Mouse (Mus musculus): Measurements from ENCODE around the gene Gm29735. TPM values are rescaled to one million over a fixed set of nuclear protein-coding genes. Genes with fewer than 3 reads are reported as not detected.
"Not testable (repeated sequence)": the region's sequence is repeated elsewhere in the genome, so short reads cannot be mapped to it uniquely, and the experiment has no call there.

Gene Gm29735
- not detected for total RNA-seq (2021)
- long read RNA-seq, experiment 1: 0 reads
- long read RNA-seq, experiment 2: 0 reads

DNA sequence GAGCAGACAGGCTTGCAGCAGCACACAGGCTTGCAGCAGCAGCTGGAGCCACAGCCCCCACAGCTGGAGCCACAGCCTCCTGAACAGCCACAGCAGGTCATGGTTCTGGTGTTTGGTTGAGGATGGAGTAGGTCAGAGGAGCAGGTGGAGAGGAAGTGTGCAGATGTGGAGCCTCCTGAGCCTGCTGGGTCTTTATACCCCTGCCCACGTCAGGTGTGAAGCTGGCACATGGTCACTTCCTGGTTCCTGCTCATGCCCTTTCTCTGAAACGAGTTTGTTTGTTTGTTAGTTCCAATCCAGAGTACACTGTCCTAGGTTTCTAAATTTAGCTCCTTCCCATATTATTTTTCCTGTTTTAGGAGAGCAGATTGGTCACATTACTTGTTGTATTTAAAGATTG is at the start of gene Gm29735:
Gene Gm29735, minus strand, starts transcription at position 101 of the 400 bp plus-strand sequence.
- intact Hi-C loops (cut with DNase I); DNase-seq: not testable (repeated sequence)

DNA sequence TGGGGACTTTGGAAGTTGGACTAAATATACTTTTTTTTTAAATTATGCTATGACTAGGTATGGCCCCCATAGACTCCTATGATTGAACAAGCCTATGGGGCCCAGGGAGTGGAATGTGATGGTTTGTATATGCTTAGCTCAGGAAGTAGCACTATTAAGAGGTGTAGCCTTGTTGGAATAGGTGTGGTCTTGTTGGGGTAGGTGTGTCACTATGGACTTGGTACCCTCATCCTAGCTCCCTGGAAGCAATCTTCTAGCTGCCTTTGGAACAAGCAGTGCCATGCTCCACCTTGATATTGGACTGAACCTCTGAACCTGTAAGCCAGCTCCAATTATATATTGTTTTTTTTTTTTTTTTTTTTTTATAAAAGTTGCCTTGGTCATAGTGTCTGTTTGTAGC is 48.6 kb upstream of the Gm29735 start:
- intact Hi-C loops (cut with DNase I): no loop called here
- no peak for DNase-seq

DNA sequence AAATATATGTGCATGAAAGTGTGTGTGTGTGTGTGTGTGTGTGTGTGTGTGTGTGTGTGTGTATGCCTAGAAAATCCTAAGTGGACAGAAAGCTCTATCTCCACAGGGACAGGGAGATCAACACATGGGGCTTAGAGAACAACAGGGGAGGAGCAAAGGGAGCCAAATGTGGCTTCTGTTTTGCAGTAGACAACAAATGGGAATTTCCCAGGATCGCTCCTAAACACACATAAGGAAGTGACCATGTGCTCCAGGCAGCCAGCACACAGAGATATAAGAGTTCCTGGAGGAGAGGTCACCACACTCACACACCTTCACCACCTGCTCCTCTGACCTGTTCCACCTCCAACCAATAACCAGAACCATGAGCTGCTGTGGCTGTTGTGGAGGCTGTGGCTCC is 44.2 kb upstream of the Gm29735 start, which contains the start of gene Krtap5-3:
Gene Krtap5-3, plus strand, starts transcription at position 301 of the 400 bp plus-strand sequence.
- DNase-seq: no peak
- intact Hi-C loops (cut with DNase I): no loop called here

DNA sequence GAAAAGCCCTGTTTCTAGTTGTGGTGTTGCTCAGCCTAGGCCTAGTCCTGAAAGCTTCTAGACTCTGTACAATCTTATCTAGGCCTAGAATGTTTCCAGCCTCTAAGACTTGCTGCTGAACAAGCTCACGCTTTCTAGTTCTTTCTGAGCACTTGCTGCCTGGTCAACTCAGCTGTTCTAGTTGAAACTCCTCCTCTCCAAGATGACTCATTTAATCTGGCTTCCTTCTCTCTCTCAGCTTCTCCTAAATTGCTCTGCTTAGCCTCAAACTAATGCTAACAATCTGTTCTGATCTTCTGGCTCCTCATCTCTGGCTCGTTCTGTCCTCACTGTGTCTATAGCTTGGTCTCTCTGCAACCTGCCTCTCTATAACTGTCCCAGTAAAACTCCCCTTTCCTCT is 41.8 kb upstream of the Gm29735 start:
- intact Hi-C loops (cut with DNase I): no loop called here
- no peak for DNase-seq

DNA sequence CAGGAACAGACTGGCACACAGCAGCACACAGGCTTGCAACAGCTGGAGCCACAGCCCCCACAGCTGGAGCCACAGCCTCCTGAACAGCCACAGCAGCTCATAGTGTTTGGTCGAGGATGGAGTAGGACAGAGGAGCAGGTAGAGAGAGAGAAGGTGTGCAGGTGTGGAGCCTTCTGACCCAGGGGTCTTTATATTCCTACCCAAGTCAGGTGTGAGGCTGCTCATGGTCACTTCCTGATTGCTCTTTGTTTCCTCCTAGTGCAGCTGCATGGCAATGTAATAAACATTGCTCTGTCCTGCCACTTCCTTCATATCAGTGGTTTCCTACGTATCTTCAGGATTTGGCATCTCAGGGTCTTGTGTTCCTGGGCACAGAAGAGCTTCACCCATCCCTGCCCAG is 33.4 kb upstream of the Gm29735 start, which contains the start of gene Gm10153:
Gene Gm10153, minus strand, starts transcription at position 101 of the 400 bp plus-strand sequence.
- no peak for DNase-seq
- intact Hi-C loops (cut with DNase I): no loop called here

DNA sequence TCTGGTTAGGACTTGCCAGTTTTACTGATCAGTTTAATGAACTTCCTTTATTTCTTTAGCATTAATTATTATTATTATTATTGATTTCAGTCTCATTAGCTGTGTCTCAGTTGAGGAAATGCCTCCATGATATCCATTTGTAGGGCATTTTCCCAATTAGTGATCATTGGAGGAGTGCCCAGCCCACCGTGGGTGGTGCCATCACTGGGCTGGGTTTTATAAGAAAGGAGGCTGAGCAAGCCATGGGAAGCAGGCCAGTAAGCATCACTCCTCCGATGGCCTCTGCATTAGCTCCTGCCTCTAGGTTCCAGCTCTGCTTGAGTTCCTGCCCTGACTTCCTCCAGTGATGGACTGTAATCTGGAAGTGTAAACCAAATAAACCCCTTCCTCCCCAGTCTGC is 31.2 kb upstream of the Gm29735 start:
- DNase-seq: no peak
- intact Hi-C loops (cut with DNase I): no loop called here

DNA sequence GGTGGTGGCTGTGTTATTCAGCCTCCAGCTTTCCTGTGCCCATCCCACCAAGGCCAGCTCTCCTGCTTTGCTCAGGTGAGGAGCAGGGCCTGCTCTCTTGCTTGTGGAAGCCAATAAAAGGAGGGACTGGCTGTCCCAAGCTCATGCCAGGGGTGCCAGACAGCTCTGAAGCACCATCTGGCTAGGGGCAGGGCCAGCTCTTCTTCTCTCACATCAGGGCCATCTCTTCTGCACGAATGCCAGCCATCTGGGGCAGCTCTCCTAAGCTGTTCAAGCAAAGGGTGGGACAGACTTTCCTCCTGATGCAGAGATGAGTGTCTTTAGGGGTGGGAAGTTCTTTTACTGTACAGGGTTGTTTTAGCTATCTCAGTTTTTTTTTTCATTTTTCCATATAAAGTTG is 24.1 kb upstream of the Gm29735 start:
- DNase-seq: no peak
- intact Hi-C loops (cut with DNase I): no loop called here

DNA sequence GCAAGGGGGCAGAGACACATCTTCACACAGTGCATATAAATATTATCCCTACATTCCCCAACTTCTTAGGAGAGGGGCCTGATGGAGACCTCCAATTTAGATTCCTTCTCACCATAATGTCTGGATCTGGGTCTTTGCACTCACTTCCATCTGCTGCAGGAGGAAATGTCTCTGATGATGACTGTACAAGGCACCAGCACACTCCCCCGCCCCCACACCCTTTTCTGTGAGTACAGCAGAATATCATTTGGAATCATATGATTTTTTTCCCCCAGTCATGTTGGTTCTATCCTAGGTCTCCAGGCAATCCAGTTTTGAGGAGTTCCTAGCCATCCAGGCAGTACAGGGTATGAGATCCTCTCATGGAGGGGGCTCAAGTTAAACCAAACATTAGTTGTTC is 21.8 kb upstream of the Gm29735 start:
- no peak for DNase-seq
- intact Hi-C loops (cut with DNase I): no loop called here

DNA sequence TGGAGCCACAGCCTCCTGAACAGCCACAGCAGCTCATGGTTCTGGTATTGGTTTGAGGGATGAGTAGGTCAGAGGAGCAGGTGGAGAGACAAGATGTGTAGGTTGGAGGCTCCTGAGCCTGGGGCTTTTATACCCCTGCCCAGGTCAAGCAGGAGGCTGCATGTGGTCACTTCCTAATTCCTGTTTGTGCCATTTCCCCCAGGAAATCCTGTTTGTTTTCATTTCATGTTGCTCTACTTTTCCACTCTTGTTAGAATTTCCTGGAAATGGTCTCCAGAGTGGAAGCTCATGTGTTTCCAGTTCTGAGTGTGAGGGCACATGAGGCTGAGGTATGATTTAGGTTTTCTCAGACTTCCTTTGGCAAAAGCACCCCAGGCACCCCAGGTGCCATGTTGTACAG is 19.0 kb upstream of the Gm29735 start, which contains the start of gene Krtap5-2:
Gene Krtap5-2, minus strand, starts transcription at position 101 of the 400 bp plus-strand sequence.
- intact Hi-C loops (cut with DNase I); DNase-seq: not testable (repeated sequence)

DNA sequence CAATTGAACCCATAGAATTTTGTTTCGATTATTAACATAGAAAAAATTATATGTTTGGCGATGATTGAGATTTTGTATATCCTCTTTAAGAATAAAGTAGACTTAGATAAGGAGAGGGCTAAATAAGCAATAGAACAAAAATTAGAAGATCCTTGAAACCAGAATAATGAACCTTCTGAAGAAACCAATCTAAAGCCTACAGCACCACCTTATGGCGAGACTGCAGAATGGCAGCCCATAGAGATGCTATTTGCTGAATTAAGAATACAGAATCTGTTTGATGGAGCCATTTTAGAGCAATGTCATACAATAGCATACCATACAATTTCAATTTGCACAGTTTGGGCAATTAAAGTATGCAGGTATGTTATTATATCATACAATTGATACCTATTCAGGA is 12.9 kb upstream of the Gm29735 start:
- DNase-seq: no peak
- intact Hi-C loops (cut with DNase I): no loop called here

DNA sequence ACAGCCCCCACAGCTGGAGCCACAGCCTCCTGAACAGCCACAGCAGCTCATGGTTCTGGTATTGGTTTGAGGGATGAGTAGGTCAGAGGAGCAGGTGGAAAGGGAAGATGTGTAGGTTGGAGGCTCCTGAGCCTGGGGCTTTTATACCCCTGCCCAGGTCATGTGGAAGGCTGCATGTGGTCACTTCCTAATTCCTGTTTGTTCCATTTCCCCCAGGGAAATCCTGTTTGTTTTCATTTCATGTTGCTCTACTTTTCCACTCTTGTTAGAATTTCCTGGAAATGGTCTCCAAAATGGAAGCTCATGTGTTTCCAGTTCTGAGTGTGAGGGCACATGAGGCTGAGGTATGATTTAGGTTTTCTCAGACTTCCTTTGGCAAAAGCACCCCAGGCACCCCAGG is 8.7 kb upstream of the Gm29735 start, which contains the start of gene Gm4553:
Gene Gm4553, minus strand, starts transcription at position 101 of the 400 bp plus-strand sequence.
- DNase-seq; intact Hi-C loops (cut with DNase I): not testable (repeated sequence)

DNA sequence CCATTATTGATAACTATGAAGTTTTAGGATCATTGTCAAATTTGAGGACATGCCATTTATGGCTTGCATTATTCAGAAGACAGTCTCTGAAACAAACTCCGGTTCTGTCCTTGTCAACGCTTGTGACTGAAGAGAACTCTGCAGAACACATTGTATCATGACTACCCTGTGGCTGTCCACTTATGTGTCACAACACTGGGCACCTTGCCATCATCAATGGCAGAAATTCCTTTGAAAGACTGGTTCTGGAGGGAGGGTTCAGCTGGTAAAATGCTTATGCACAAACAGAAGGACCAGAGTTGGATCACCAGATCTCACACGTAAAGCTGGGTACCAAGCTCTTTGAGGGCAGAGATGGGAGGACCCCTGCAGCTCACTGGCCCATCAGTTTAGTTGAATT is 2.5 kb upstream of the Gm29735 start:
- DNase-seq: no peak
- intact Hi-C loops (cut with DNase I): no loop called here

DNA sequence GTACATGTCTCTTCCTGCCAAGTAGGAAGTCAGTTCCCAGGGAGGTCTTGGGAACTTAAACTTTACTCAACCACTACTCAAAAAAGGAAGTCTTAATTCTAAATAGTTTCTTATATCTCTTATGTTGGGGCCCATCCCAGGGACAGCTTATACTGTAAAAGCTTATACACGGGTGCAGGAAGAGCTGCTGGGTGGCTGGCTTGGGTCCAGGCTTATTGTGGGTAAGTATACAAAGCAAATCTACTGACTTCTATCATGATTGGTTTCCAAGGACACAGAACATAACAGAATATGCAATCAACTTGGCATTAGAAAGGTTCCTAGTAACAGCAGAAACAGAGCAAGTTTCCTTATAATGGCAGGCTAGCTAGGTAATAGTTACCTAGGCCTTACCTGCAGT is 1.6 kb downstream of the Gm29735 start:
- DNase-seq: no peak
- intact Hi-C loops (cut with DNase I): no loop called here

DNA sequence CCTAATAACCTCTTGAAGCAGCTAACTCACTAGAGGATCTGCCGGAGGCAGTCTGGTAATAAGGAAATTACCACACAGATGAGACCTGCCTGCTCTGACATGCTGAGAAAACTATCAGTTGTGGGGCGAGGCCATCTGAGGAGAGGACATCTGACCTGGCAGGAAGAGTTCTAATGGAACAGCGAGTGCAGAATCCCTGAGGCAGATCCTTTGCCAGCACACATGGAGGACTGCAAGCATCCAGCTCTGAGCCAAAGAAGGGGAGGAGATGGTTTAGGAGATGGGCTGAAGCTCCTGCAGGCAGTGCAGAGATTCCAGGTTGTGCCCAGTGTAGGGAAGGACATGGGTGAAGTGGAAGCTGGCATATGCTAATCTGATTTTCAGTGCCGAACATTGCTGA is 4.7 kb downstream of the Gm29735 start:
- intact Hi-C loops (cut with DNase I): no loop called here
- no peak for DNase-seq

DNA sequence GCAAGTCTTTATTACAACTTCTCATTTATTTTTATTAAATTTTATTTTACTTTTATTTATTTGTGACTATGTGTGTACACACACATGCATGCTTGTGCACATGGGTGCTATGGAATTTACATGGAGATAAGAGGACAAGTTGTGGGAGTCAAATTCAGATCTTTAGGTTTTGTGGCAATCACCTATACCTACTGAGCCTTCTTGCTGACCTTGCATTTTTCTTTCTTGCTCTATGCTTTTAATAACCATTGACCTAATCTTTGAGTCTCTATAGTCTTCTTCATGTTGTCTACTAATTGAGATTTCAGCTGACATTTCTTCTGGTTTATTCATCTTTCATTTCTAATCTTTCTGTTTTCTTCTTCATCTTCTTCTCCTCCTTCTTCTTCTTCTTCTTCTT is 8.3 kb downstream of the Gm29735 start:
- intact Hi-C loops (cut with DNase I): no loop called here
- DNase-seq: no peak

DNA sequence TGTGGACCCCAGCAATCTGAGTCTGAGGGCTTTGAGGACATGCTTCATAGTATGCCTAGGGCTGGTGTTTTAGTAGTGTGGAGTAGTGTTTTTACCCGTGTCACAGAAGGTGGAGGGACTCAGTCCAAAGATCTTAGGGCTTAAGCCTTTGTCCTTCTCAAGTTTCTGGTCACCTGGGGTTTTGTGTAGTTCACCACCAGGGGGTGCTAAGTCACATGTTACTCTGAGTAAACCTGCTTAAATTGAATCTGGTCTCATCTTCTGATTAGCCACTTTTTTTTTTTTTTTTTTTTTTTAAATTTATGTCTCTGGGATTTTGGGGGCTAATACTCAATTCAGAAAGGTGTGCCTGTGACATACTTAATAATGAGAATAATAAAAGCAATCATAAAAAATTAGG is 10.9 kb downstream of the Gm29735 start:
- DNase-seq: no peak
- intact Hi-C loops (cut with DNase I): loop anchor here (1.0 kb wide), 1 partner anchor 104 kb away; no protein-coding TSS in a partner anchor

DNA sequence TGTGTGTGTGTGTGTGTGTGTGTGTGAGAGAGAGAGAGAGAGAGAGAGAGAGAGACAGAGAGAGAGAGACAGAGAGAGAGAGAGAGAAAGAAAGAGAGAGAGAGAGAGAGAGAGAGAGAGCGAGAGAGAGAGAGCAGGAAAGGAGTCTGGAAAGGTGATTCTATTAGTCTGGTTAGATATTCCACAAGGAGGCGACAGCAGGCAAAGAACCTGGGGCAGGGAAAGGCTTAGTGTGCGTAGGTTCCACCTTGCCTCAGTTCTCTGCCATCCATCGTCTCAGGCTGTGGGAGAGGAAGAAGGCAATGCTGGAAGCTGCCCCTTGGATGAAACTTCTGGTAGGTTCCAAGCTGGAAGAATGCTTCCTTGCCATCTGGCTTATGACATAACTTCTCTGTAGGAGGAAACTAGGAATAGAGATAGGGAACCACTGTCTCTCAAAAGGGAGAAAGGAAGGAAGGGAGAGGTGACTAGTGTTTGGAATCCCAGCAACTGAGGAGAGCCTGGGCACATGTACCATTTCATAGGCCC is 11.4 kb downstream of the Gm29735 start:
- no peak for DNase-seq
- intact Hi-C loops (cut with DNase I): no loop called here

DNA sequence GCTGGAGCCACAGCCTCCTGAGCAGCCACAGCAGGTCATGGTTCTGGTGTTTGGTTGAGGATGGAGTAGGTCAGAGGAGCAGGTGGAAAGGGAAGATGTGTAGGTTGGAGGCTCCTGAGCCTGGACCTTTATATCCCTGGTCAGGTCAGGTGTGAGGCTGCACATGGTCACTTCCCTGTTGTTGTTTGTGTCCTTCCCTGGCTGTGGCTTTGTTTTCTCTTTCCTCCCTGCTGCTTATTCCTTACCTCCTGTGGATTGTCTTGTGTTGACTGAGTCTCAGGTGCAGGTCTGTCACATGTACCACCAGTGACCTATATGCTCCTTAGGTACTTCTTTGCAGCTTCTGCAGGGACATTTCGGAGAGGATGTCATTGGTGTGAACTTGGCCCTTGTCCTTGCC is 12.4 kb downstream of the Gm29735 start, which contains the start of gene Gm45337:
Gene Gm45337, minus strand, starts transcription at position 101 of the 400 bp plus-strand sequence.
- DNase-seq: no peak
- intact Hi-C loops (cut with DNase I): no loop called here

DNA sequence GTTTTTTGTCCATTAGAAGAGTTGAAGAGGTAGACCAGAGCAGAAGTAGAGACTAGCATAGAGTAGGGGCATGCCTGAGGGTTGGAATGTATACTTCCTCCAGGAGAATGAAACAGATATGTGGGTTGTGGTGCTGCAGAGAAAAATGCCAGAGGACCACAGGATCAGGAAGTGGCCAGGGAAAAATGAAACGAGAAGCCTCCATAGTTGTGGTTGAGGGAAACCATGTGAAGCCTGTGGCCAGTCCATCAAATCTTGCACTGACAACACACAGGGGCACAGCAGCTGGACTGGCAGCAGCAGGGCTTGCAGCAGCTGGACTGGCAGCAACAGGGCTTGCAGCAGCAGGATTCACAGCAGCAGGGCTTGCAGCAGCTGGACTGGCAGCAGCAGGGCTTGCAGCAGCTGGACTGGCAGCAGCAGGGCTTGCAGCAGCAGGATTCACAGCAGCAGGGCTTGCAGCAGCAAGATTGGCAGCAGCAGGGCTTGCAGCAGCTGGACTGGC is 13.4 kb downstream of the Gm29735 start:
- intact Hi-C loops (cut with DNase I); DNase-seq: not testable (repeated sequence)

DNA sequence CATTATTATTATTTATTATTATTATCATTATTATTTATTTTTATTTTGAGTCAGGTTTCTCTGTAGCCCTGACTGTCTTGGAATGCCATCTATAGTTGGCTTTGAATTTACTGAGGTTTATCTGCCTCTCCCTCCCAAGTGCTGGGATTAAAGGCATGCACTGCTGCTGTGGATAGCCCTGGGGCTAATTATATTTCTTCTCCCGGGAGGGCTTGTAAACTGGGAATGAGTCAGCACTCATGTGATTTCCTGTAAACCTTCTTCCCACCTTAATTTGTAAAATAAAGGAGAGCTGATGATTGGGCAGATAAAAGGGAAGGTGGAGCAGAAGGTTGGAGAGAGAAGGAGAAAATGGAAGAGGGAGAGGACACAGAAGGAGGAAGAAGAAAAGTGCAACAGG is 16.2 kb downstream of the Gm29735 start:
- intact Hi-C loops (cut with DNase I): no loop called here
- DNase-seq: no peak

DNA sequence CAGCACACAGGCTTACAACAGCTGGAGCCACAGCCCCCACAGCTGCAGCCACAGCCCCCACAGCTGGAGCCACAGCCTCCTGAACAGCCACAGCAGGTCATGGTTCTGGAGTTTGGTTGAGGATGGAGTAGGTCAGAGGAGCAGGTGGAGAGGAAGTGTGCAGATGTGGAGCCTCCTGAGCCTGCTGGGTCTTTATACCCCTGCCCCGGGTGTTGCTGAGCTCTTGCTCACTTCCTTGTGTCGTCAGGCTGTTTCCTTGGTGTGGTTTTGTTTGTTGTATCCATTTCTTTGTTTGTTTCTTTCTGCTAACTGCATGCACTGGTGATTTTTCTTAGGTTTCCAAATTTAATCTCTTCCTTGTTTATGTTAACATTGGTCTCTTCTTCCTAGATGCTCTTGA is 21.0 kb downstream of the Gm29735 start, which contains the start of gene Gm39115:
Gene Gm39115, minus strand, starts transcription at position 101 of the 400 bp plus-strand sequence.
- intact Hi-C loops (cut with DNase I); DNase-seq: not testable (repeated sequence)

Data from gastrocnemius, postnatal 36 days (tissue).